In the genomic region with DNA sequence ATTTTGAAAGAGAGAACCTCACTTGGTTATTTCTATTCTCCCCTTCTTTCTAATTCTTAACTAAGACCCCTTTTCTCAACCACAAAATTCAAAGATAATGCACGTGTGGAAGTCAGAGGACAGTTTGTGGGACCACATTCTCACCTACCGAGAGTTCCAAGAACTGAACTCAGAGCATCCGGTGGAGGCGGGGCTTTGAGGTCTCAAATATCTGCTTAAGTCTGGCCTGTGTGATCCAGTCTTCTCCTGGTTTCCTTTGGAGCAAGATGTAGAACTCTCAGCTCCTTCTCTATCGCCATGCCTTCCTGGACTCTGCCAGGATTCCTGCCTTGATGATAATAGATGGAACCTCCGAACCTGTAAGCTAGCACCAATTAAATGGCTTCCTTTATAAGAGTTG, we compare ENCODE assay signal across 26 mouse cellular contexts. TPM values are rescaled to one million over a fixed set of nuclear protein-coding genes. Genes with fewer than 3 reads are reported as not detected.
DNase-seq lines count a peak whose midpoint lies in the region.
"Had no signal": no experiment of that assay in that cellular context is flagged by ENCODE, and none has a peak within 500 bp of the region (broad histone marks: within the 10 kb centered on the region; RNA-seq: fewer than 3 reads in every experiment).

No protein-coding gene starts in this region.

- DNase-seq in thymus, postnatal 0 days (ENCODE audit: low spot score): peak; percentile 32
- DNase-seq in thymus, postnatal 14 days: no peak
- peak; percentile 68 for DNase-seq in R1 (ENCODE audit: low read depth, low spot score)
- no peak for DNase-seq in kidney, postnatal 36 days
- no peak for DNase-seq in neural tube, embryonic 10.5 days (ENCODE audit: extremely low spot score, low spot score)
- DNase-seq: adrenal gland, adult 8-10 months; adrenal gland, postnatal 14 days; adrenal gland, postnatal 36 days; B cell, adult 2 months; cerebellum, adult 11-12 months; cerebellum, adult 2 months; cerebellum, adult 9-10 months; cerebellum, postnatal 10 days; cerebellum, postnatal 25 days; forebrain, postnatal 0 days had no signal

RNA-seq across cellular contexts. Expression of a gene that starts 9.3 kb away (rescaled TPM):
- 12.3 and 16.2 TPM in 2 replicates for polyA plus RNA-seq in thymus, postnatal 0 days (2015; fragmentation: Nextera tagmentation; extraction: Ambion mirVana)

RNA-seq across cellular contexts. Expression of a gene that starts 13.0 kb away (rescaled TPM):
- polyA plus RNA-seq in thymus, postnatal 0 days (2015; fragmentation: Nextera tagmentation; extraction: Ambion mirVana): 20.1 and 20.7 TPM in 2 replicates

RNA-seq across cellular contexts. Expression of a gene that starts 52.1 kb away (rescaled TPM):
- polyA plus RNA-seq in thymus, postnatal 0 days (2015; fragmentation: Nextera tagmentation; extraction: Ambion mirVana): not detected in 2 replicates
- polyA plus RNA-seq: activated CD4-positive, CD25-positive, alpha-beta regulatory T cell, adult 4 months; CD4-positive, CD25-positive, alpha-beta regulatory T cell, adult 4 months; cerebellum, adult 2 months; cortical plate, adult 2 months; embryonic facial prominence, embryonic 10.5 days; embryonic facial prominence, embryonic 12.5 days; embryonic facial prominence, embryonic 14.5 days; forebrain, embryonic 11.5 days; forebrain, embryonic 13.5 days; forebrain, embryonic 15.5 days; forebrain, postnatal 0 days; G1E; Patski had no signal

Comparison
In these comparisons a context has a peak if more than half of its experiments do, and no peak if none do; other contexts are left out.
1. DNase-seq: peak in thymus, postnatal 0 days (single experiment) and R1 (single experiment); none in thymus, postnatal 14 days (single experiment), kidney, postnatal 36 days (0 of 2) and neural tube, embryonic 10.5 days (single experiment).